Mouse (Mus musculus): ENCODE results near the gene BC003965.
"Not testable (repeated sequence)": the region's sequence is repeated elsewhere in the genome, so short reads cannot be mapped to it uniquely, and the experiment has no call there.

BC003965 gene

DNA sequence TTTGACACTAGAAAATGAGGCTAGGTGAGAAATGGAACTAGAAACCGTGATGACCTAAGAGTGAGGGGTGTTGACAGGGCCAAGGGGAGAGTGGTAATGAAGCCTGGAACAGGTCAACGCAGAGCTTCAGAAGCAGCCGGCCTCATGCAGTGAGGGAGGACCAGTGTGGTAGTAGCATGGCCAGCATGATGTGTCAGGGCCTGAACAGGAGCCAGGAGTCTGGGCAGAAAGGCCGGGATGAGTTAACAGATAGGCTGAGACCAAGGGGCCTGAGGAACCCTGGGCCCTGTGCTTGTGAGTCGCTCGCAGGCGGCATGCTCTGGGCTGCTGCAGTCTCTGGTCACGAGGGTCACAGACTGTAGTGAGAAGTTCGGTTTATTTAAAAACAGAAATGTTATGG lies 34.6 kb downstream of the BC003965 start:
- DNase-seq (ENCODE audit: low read depth in 2 of 2, low spot score in 2 of 2), result no peak

DNA sequence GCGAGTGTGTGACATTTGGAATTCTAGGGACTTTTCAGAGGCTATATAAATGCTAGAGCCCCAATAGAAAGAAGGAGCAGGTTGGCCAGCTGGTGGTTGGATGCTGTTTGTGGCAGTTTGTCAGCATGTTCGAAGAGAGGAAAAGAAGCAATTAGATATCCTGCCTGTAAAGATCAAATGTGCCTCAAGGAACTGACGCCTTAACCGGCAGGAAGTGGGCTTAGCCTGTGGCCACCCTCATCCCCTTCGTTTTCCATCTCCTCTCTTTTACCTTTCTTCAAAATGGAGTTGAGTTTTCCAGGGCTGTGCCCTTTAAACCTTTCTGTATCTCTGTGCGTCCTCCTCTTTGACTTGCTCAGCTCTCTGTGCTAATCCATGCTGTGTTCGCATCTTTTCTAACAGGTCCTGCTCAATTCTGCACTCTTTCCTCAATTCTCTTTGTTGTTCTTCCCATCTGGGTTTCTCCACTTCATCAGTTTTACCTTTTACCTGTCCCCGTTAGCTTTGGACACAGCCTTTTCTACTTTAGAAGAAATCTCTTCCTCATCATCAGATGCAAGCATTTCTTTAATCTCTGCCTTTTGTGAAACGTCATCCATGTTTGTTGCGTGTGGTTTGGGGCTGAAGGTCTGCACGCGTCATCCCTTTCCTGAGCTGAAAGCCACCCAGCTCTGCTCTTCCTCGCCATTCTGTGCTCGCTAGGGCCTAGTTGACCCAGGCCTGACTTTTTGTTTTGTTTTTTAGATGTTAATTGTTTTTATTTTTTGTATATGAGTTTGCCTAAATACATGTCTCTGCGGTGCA lies 35.3 kb downstream of the BC003965 start:
- peak; percentile 27 to 49 for DNase-seq (ENCODE audit: low read depth in 2 of 2, low spot score in 2 of 2)

DNA sequence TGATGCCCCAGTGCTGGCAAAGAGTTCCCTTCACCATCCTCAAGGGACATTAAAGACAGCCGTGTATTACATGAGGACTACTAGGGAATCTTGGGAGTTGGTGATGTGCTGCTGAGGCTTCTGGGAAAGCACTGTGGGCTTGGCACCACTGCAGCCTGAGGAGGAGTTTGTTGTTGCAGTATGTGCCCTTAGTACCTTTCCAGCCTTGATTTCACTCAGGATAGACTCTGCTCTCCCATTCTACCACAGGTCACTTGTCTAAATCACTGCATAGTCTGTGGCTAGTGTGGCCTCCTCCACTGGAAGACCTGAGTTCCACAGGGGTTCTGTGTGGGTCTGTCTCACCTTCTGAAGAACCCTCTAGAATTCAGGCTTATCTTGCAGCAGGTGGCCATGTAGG lies 36.4 kb downstream of the BC003965 start:
- no peak for DNase-seq (ENCODE audit: low read depth in 2 of 2, low spot score in 2 of 2)

DNA sequence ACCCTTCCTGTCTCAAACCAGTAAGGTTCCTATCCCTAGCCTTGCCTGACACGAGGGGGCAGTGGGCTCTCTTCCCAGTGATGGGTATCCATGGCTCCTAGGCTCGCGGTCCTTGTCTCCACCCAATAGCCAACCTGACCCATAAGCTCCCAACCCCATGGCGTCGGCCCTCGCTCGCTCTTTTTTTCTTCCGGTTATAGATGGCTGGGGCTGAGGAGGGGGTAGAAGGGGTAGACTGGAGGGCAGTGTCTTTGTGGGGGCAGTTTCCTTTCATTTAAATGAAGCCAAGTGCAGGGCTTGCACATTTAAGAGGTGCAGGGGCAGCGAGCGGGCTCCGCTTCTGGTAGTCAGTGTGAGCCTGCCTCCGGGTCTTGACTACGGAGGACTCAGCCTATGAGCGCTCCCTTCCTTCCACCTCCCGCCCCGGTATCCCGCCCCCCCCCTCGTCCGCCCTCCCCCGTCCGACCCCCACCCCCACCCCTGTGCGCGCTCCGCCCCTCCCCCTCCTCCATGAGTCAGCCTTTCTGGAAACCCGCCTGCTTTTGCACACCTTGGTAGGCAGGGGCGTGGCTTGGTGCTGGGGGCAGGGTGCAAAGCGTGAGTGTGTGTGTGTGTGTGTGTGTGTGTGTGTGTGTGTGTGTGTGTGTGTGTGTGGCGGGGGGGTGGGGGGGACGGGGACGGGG lies 37.6 kb downstream of the BC003965 start:
- peak; percentile 28 to 42 for DNase-seq (ENCODE audit: low read depth in 2 of 2, low spot score in 2 of 2)

- peak; percentile 29 to 30 for DNase-seq (ENCODE audit: low read depth in 2 of 2, low spot score in 2 of 2)
Measured at GRCm38 (mm10) chr17:25222504-25222940, 38.2 kb downstream of the BC003965 start.

DNA sequence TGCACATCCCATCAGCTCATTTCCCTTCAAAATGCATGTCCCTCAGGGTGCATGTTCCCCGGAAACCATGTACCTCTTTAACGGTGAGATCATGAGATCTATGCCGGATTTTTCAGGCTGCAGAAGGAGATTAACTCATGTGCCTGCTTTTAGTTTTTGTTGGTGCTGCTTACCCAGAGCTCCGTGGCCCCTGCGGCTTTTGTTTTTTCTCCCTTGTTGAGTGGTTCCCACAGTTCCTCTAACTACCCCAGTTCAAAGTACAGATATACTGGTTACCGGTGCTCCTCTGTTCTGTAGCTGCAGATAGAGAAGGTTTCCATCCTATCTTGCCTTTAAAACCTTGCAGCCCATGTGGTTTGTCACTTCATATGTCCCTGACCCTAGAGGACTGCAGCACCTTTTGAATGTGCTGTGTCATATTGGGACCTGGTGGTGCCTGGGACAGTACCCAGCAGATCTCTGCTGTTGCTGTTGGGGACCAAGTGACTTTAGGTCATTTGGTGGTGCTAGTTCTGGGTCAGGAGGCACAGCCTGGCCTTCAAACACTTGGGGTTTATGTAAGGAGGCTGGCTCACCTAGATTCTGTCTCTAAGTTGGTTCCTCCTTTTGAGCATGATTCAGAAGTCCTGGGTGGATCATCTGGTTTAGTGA lies 38.7 kb downstream of the BC003965 start:
- no peak for DNase-seq (ENCODE audit: low read depth in 2 of 2, low spot score in 2 of 2)

- peak; percentile 74 to 75 for DNase-seq (ENCODE audit: low read depth in 2 of 2, low spot score in 2 of 2)
Measured at GRCm38 (mm10) chr17:25224586-25225222, 40.4 kb downstream of the BC003965 start.

GRCm38 (mm10) chr17:25225659-25226058 lies 41.3 kb downstream of the BC003965 start:
- DNase-seq (ENCODE audit: low read depth in 2 of 2, low spot score in 2 of 2), result no peak

DNA sequence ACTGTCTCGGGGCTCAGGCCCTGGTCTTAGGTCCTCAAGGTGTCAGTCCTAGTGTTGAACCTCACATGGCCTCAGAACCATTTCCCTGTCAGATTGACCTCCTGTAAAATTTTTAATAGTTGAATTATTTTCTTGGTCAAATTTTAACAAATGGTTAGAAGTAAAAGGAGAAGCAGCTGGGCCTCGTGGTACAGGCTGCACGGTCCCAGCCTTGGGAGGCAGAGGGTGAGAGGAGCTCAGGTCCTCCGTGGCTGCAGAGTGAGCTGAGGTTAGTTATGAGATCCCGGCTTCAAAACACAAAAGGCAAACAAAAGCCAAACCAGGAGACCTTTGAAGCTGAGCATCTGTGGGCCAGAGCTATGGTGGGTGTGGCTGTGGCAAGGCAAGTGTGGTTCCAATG lies 43.6 kb downstream of the BC003965 start:
- no peak for DNase-seq (ENCODE audit: low read depth in 2 of 2, low spot score in 2 of 2)

GRCm38 (mm10) chr17:25230014-25230655 lies 45.8 kb downstream of the BC003965 start:
- not testable (repeated sequence) for DNase-seq (ENCODE audit: low read depth in 2 of 2, low spot score in 2 of 2)

DNA sequence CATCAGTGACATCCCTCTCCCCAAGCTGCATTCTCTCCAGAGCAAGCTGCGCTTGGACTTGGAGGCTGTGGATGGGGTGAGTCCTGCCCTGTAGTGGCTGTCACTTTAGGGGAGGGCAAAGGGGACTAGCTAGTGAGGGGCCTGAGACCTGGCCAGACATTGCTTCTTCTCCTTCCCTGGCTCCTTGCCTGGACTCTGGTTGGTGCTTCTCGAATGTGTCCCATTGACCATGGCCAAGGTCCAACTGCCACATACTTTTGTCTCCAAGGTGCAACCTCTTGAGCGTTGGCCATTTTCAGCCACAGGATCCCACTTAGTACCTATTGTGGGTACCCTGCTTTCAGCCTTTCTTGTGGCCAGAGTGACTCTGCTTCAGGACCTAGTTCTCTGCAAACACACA lies 46.3 kb downstream of the BC003965 start:
- DNase-seq (ENCODE audit: low read depth in 2 of 2, low spot score in 2 of 2), result no peak

- not testable (repeated sequence) for DNase-seq (ENCODE audit: low read depth in 2 of 2, low spot score in 2 of 2)
Measured at GRCm38 (mm10) chr17:25231621-25232020, 47.3 kb downstream of the BC003965 start.

- no peak for DNase-seq (ENCODE audit: low read depth in 2 of 2, low spot score in 2 of 2)
Measured at GRCm38 (mm10) chr17:25235635-25236034, 51.3 kb downstream of the BC003965 start.
